Mouse (Mus musculus) urinary bladder, postnatal 36 days (tissue): ENCODE data around the gene Fcer1g.
A peak's percentile ranks its signal among the peaks of the same experiment; 100 is the strongest.

Experiments
- DNase-seq, 2 experiments: peaks; one replicate each; pipeline ENCODE4 v3.0.0; 2022; ENCODE audit warnings: low spot score in 2 of 2, mixed read lengths in 1 of 2

Gene Fcer1g

DNA sequence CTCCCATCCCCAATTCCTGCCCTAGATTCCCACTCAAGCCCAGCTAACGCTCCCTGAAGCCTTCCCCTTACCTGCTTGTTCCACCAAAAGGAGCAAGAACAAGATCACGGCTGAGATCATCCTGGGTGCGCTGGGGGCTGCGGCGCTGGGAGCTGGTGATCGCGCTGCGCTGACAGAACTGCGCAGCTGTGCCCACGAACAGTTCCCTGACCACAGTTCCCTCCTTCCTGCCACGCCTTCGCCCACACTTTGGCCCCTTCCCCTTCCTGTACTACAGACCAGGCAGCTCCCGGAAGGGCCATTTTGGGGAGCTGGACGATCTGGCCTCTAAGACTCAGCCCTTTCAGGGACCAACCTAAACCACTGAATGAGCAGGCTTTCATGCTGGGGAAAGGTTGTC, at the start of gene Fcer1g:
Fcer1g (minus strand) TSS at position 240 of the 400 bp plus-strand sequence.
- DNase-seq, result no peak

DNA sequence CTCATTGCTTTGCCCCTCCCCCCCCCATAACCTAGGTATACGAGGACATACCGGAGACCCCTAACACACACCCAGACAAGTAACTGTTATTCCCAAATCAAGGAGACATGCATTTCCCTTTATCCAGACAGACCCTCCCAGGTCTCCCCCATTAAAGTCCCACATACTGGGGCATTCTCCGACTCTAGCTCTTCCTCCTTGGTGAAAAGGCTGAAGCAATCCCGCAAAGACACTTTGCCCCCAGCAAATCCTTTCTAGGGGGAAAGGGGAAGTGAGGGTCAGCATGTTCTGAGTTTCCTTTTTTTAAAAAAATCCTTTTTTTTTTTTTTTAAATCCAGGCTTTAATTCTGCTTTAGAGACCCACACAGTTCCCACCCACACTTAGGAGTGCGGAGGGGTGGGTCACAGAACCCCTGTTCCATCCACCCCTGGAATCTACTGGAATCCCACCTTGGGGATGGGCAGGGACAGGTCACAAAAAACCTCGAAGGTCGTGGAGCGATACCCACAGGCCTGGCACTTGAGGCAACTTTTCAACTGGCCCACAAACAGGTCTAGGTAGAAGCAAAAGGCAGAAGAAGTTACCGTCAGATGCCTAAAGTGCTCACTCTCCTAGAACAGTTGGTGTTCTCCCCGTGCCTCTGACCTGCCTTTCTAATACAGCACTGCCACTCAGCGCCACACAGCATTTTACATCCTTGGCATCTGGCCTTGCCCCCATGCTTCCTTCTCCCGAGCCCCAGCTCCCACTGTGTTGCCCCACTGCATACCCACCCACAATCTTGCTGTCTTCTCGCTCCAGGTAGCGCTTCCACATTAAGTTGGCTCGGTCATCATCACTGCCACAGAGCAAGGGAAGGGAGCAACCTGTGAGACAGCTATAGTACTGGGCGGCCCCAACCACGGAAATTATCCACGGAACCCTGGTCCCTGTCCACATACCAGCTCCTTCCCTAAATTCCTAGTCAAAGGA, 49.3 kb upstream of the Fcer1g start:
- DNase-seq, result no peak

DNA sequence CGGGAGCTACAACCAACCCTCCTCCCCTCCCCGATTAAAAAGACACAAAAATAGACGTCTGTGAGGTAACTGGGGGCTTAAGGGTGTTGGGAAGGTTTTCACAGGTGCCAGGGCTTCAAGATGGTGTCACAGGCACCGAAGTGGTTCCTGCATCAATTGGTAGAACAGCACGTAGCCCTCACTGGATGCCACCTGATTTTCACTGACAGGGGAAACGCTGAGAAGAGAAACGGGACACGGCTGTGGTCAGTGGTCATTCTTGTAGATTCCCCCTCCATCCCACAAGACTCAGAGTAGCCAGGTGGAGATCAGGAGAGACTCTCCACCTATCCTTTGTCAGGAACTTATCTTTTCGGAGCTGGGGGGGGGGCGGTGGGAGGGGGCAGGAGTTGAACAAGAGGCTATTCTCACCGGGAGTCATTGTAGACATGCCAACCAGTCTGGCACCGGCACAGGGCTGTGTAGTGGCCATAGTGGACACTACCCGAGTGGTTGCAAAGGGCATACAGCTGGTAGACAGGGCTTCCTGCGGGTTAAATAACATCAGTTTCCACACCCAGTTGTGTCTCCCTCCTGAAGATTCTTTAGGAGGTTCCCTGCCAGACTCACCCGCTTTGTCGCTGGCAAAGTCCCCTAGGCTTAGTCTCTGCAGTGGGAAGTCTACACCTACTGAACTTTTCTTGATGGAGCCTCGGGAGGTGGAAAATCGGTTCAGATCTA, 48.1 kb upstream of the Fcer1g start:
- no peak for DNase-seq

DNA sequence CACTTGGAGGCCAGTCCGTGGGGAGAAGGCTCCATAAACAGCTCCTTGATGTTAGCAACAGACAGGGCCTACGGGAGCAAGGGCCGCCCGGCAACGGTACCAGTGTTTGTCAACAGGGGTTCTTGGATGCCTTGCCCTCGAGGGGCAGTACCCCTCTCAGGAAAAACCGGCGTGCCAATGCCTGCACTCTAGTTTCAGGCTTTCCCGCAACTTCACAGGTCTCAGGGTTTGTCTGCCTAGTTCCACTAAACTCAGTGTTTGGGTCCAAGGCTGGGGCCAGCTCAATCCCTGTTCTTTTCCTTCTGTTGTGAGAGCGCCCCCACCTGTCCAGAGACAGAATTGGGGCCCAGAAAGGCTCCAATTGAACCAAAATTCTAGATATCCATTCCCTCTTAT, 47.4 kb upstream of the Fcer1g start:
- DNase-seq, result peak; percentile 77 to 84

DNA sequence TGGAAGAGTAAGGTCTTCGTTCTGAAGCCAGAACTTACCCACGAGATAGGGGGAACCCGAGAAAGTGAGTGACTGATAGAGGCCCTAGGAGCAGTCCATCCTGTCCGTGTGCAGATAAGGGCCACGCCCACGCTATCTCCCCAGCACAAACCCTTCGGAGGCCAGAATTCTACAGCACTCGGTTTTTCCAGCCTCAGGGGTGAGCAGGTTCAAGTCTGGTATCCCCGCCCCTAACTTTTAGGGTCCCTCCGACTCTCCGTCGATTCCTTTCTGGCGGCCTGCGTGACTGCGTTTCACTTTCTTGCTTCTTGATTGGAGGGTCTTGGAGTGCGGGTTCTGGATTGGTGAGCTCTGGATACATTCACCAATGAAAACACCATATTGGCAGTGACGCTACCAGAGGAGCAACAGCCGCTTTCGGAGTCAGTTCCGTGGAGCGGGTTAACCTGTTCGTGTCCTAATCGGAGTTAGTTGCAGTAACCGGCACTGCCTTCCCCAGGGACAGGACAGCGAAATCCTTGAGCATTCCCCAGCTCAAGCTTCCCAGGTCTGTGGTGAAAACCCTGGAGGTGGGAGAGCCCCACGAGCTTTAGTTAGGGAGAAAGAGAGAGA, 46.9 kb upstream of the Fcer1g start, which contains the start of gene Ppox:
Ppox (minus strand) TSS at position 271 of the 612 bp plus-strand sequence.
- peak; percentile 84 to 91 for DNase-seq

DNA sequence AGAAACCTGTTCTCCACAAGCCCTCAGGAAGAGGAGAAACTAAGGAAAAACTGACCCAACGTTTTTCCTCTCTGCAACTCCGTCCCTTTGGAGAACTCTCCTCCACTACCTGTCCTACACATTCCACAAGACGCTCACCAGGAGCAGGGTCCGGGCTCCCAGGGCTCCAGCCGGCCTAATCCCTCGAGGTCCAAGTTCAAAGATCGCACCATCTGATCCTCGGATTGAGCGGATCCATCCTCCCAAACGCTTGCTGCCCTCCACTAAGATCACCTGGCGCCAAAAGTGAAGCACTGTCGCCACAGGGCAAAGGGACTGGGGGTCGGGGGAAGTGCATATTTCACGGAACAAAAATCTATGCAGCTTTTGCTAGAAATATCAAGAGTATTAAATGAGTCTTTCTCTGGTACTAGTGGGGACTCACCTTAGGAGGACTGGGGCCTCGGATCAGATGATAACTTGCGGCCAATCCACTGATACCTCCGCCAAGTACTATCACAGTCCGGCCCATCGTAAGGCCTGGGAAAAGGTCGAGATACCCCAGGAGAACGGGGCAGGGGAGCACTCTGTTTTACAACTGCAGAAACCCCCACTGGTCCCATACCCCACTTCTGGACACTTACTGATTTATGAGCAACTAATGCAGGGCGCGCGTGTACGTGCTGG, 46.2 kb upstream of the Fcer1g start:
- DNase-seq, result peak in 1 of 2 experiments; percentile 5

DNA sequence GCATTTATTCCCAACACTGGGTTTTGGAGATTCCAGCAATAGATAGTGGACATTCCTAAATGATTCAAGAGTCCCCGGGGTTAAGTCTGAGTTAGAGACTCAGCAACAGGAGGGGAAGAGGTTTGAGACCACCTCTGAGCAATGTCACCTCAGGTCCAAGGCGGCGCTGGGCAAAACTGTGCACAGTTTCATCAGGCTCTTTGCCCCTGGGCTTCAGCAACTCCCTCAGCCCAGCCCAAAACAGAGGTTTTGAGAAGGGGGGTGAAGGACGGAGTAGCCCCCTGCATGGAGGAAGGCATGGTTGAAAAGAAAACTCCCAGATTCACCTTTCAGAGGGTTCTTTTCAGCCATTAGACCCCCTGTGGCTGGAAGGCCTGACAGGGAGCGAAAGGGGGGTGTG, 45.6 kb upstream of the Fcer1g start:
- DNase-seq, result no peak

DNA sequence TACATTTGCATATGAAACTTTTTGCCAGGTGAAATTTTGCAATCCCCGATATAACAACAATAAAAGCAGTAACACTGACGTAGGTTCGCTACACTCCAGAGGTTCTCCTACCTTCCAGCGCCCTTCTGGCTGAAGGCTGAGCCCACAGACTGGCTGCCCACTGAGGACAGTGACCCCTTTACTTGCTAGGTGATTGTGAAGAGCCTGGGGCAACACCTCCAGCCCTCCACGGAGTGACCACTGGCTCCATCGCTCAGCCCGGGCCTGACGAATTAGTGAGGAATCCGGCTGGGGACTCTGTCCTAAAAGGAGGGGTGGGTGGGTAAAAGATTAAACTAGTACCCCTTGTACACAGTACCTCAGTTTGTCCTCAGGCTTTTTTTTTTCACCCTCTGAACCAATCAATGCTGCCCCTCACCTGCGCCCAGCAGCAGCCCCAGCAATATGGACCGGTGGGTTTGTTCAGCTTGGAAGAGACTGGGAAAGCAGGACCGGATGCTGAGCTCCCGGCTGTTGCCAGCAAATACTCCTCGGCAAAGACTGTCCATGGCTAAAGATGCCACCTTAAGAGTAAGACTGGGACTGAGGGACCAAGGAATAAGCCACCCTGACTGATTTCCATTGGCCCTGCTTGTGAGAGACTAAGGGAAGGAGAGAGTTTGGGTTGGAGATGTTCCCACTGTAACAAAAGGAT, 45.0 kb upstream of the Fcer1g start:
- DNase-seq, result no peak

DNA sequence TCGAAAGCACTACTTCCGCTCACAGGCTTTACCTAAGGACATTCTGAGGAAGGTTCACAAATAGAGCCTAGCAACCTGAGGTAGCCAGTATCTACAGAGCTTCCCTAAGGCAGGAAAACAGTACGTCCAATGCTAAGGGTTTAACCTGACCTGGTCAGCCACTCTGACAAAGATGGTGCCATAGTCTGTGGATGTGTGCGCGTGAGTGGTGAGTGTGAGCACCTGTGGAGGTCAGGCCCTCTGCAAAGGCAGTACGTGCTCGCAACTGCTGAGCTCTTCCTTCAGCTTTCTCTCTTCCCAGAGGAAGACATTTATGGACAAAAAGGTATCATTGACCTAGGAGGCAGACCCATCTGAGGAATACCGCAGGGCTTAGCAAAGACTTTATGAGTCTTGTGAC, 44.3 kb upstream of the Fcer1g start:
- DNase-seq, result no peak

DNA sequence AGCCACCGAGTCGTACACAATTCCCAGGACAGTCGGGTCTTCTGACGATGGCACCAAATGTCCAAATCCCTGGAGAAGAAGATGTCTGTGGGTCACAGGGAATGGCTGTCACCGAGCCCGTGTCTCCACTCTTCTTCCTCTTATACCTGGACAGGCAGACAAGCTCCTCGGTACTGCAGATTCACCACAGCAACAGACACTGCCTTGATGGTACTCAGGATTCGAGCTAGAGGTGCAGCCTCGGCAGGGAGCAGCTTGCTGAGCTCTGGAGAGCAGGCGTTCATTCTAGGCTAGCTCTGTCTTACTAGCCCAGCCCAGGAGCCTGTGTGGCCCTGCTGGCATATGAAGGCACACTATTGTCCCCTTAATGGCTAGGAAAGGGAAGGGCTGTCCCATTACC, 43.6 kb upstream of the Fcer1g start:
- no peak for DNase-seq

DNA sequence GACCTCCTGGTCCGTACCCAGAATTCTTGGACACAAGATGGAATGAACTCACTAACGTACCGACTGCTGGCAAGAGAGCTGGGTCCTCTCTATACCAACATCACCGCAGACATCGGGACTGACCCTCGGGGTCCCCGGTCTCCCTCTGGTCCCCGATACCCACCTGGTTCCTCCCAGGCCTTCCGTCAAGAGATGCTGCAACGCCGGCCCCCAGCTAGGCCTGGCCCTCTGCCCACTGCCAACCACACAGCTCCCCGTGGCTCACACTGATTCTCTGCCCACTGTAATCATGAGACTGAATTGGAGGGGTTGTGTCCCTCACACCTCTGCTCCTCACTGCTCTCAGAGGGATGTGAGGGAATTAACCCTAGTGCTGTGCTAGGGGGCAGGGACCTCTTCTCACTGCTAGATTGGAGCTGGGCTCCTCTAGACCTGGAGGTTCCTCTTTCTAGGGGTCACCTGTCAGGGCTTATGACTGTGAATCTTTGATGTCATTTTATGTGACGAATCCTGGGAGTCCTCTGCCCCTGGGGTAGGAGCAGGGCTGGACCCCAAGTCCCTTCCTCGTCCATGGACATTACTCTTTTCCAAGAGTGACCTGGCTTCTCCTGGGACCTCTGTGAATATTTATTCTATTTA, 42.1 kb upstream of the Fcer1g start:
- DNase-seq, result no peak

DNA sequence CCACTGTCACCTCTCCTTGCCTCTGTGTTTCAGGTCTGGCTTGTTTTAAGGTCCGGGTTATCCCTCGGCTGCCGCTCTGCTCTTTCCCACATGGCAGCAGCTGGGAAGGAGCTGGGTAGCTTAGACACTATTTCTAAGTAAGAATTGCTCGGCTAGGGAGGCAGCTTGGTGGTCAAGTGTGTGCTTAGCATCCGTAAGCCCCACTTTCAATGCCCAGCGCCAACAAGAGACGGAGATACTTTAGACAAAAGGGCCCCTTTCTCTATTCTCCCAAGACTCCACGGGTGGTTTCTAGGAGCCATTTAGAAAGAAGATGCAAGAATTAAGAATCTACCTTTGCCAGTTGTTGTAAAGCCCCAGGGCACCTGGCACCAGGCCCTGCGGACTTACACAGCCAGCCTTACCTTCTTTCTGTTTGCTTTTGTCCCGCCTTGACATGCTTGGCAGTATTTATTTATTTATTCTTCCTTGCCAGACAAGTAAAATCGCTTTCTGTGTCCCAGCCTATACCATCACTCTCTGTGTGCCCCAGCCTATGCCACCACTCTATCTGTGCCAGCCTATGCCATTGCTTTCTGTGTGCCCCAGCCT, 41.1 kb upstream of the Fcer1g start:
- peak in 1 of 2 experiments; percentile 53 for DNase-seq

DNA sequence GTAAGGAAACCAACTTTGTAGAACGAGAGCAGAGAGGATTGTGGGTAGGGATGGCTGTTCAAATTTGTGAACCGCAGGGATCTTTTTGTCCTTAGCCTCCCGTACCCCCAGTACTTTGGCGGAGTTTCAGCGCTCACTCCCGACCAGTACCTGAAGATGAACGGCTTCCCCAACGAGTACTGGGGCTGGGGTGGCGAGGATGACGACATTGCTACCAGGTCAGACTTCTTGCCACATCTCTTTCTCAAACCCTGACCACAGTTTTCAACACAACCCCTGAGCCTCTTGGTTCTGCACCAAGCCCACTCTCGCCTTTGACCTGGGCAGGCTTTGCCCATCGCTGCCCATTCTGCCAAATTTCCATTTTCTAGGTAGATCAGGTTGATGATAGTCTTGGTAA, 40.0 kb upstream of the Fcer1g start:
- DNase-seq, result no peak

DNA sequence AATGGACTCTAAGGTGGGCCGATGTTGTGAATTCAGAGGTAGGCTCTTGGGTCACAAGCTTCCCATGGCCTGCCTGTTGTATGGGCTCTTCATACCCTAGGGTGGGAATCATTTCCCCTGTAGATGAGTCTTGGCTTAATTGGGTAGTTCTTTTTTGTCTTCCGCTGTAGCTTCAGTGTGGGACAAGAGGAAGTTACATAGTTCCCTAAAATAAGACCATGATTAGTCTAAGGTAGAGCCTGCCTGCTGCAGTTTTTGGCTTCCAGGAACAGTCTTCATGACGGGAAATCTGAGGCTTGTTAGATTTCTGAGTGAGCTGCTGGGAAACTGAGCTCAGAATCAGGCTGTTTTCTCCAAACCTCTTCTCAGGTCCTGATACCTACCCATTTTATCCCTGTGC, 37.9 kb upstream of the Fcer1g start:
- no peak for DNase-seq

DNA sequence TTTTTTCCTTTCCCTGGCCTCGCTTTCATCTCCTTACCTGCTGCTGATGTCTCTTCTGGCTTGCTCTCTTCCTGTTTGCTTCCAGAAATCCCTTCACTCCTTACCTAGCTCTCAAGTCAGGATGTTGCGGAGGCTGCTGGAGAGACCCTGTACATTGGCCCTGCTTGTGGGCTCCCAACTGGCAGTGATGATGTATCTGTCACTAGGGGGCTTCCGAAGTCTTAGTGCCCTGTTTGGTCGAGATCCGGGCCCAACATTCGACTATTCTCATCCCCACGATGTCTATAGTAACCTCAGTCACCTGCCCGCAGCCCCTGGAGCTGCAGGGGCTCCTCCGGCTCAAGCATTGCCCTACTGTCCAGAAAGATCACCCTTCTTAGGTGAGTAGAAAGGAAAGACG, 37.5 kb upstream of the Fcer1g start:
- no peak for DNase-seq

DNA sequence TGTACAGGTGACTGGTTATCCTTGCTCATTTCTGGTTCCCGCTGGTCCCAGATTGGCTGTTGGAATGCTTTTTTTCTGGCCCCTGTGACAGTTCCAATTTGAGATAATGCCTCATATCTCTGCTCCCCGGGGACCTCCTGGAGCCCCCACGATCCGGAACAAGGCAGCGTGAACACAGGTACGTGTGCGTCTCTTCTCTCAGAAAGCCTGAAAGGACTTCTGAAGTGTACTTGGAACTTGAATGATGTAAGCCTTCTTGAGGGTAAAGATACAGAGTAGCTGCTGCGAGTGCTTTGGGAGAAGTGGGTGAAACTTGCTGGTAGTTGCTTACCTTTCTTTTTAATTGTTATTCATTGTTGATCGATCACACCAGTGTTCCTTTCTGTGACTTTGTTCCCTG, 37.0 kb upstream of the Fcer1g start:
- DNase-seq, result no peak

DNA sequence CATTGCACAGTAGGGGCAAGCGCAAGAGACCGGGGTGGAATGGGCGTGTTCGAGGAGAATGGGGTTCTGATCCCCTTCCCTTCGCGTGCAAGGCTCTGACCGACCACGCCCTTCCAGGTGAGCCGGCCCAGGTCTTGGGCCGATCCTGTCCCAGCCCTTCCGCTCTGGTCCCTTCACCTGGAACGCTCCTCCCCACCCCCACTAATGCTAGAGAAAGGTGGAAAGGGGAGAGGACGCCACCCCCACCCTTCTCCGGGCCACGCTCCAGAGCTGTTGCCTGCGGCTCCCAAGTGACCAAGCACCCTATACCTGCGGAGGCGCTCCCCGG, 36.4 kb upstream of the Fcer1g start:
- peak; percentile 55 to 63 for DNase-seq

DNA sequence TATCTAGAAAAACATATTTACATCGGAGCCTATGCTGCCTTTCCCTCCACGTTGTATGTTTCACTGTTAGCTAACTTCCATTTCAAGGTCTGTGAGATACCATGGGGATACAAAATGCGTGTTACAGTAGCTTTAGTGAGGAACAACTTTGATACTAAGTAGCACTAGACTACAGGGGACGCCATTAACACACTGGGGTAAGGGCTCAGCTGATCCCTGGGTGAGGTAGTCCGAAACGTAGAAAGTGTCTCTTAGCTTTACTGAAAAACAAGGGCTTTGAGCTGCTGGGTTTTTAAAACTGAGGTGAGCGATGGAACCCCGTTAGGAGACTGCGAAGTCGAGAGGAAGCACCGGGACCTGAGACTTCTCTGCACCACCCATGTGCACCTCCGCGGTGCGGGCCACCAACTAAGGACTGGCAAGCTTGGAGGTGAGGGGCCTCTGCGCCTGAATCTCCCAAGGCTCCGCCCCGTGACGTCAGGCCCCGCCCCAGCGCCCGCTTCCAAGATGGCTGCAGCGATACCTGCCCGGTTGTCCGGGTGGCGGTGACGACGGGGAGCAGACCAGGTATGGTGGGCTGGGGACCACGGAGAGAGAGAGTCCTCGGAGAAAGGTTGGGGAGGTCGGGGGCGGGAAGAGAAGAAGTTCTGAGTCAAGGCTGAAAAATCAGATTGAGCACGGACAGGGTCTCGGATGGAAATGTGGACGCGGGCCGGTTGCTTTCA, 35.8 kb upstream of the Fcer1g start, which contains the start of gene B4galt3:
B4galt3 (plus strand) TSS at position 481 of the 725 bp plus-strand sequence.
- DNase-seq, result peak; percentile 97

DNA sequence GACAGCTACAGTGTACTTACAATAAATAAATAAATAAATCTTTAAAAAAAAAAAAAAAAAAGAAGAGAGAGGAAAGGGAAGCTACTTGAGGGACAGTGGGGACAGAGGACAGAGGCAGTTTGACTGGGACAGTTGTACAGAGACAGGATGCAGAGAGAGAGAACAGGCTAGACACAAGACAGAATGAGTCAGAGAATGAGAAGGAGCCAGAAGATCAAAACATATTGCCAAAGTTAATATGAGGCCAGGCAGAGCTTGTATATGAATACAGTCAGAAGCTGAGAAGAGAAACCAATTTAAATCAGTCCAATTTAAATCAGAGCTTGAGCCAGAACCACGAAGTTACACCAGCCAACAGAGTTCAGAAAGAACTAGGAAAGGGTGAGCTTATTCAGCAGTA, 34.2 kb upstream of the Fcer1g start:
- DNase-seq, result no peak
